Mouse (Mus musculus) kidney, adult 8-10 months (tissue): ENCODE results near the gene Cul9.

Source experiments
- DNase-seq, 2 experiments: peaks; one replicate each; pipeline ENCODE4 v3.0.0; 2022

Gene Cul9

GRCm38 (mm10) chr17:46552841-46553423 lies 6.7 kb upstream of the Cul9 start:
- peak; percentile 92 to 96 for DNase-seq

DNA sequence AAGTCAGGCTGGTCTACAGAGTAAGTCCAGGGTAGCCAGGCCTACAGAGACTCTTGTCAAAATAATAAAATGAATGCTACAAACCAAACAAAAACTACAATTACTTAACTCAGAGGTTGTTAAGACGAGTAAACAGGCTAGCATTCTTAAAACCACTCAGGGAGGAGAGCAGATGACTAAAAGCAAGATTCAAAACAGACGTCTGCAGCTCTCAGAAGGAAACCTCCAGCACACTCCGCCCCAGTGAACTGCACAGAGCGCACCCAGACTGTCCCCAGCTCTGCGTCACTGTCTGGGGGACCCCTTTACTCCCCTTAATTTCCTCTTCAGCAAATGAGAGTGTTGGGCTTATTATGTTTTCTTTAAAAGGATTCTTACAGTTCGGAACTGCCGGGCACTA lies 6.0 kb upstream of the Cul9 start:
- no peak for DNase-seq

- no peak for DNase-seq
Measured at GRCm38 (mm10) chr17:46551369-46551768, 5.2 kb upstream of the Cul9 start.

- no peak for DNase-seq
Measured at GRCm38 (mm10) chr17:46550904-46551303, 4.7 kb upstream of the Cul9 start.

- no peak for DNase-seq
Measured at GRCm38 (mm10) chr17:46549642-46550041, 3.5 kb upstream of the Cul9 start.

DNA sequence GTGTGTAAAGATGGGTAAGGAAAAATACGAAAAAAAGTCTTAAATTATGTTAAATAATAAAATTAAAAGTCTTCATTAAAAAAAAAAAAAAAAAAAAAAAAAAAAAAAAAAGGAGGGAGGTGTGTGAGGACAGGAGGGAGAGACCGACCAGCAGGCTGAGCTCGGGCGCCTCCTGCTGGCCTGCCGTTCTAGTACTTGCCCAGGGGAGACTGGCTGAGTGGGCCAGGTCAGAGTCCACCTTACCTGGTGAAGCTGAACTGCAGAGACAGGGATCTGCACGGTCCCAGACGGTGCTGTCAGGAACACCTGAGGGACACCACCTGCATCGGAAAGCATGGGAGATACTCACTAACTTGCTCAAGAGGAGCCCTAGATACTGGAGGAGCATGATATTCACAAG lies 3.0 kb upstream of the Cul9 start:
- DNase-seq = peak; percentile 81 to 87

- peak; percentile 51 for DNase-seq
Measured at GRCm38 (mm10) chr17:46548741-46549140, 2.6 kb upstream of the Cul9 start.

DNA sequence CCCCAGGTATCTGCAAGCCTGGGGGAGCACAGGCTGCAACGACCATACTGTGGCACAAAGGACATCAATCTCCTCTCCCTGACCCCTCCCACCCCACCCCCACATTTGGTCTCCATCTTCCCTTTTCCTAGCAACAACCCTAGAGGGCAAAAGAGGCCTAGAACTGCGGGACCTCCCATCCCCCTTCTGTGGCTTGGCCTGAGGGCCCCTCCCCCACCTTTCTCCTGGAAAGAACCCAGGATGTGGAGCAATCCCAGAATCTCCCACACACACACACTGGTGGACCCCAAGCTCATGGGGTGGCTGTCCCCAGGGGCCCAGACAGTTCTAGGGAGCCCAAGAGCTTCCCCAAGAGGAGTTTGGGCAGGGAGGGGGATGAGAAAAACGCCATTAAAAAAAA lies 1.7 kb upstream of the Cul9 start:
- no peak for DNase-seq

- DNase-seq = no peak
Measured at GRCm38 (mm10) chr17:46546995-46547394, 807 bp upstream of the Cul9 start.

- DNase-seq = no peak
Measured at GRCm38 (mm10) chr17:46546591-46546990, 403 bp upstream of the Cul9 start.

DNA sequence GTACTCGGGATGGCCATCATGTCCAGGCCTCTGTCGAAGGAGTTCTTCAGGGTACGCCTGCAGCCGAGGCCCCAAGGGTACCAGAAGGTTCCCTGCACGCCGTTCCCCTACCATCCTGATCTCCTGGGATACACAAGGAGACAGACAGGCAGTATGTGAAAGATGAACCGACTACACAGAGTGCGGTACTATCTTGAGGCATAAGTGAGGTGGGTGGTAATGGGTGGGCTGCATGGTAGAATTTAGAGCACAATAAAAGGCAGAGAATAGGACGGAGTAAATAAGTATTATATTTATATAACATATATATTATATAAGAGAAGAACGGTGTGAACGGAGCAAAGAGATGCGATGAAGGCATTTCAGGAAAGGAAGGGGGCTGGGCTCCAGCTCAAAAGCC lies 2.5 kb downstream of the Cul9 start:
- DNase-seq = no peak

- peak; percentile 48 to 74 for DNase-seq
Measured at GRCm38 (mm10) chr17:46525579-46526307, 20.4 kb downstream of the Cul9 start.

DNA sequence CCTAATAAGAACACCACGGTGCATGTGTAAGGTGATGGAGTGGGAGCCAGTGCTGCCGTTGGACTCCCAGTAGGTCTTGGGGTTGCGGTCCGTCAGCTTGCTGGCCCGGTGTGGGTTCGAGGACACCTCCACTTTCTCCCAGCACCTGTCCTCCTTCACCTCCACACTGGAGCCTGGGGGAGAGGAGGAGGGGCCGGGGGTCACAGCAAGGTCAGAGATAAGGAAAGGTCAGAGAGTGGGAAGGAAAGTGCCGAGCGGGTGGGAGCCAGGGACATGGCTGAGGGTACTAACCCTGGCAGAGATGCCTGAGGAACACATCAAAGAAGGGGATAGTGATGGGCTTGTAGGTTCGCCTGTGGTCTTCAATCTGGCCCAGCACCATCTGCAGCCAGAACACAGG lies 21.1 kb downstream of the Cul9 start:
- no peak for DNase-seq

DNA sequence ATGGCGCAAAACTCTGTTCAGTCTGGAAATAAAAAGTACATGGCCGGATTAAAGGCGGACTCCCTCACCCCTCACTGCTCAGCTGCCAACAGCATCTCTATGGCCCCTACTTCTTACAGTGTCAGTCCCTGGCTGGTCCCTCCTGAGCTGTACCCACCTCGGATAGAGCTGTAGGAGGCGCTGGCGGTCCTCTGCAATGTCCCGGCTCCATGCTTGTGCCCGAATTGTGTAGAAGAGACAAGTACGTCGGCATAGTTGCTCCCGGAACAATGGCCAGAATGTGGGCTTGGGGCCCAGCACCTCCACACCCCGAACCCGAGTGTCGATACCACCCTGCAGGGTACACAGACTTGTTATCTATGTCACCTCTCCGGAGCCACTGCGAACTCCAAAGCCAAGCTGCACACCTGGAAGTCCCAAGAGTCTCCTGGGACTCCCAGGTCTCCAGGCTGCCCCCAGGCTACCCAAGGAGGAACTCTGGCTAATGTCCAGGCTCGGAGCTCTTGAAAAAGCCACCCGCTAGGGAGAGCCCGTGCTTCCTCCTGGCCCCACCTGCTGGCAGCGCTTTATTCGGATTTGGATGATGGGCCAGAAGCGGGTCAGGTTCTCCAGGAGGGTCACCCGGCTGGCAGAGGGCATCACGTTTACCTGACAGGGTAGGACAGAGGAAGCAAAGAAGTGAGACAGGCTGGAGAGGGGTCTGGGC lies 24.1 kb downstream of the Cul9 start:
- no peak for DNase-seq

- no peak for DNase-seq
Measured at GRCm38 (mm10) chr17:46521174-46521573, 25.0 kb downstream of the Cul9 start.

DNA sequence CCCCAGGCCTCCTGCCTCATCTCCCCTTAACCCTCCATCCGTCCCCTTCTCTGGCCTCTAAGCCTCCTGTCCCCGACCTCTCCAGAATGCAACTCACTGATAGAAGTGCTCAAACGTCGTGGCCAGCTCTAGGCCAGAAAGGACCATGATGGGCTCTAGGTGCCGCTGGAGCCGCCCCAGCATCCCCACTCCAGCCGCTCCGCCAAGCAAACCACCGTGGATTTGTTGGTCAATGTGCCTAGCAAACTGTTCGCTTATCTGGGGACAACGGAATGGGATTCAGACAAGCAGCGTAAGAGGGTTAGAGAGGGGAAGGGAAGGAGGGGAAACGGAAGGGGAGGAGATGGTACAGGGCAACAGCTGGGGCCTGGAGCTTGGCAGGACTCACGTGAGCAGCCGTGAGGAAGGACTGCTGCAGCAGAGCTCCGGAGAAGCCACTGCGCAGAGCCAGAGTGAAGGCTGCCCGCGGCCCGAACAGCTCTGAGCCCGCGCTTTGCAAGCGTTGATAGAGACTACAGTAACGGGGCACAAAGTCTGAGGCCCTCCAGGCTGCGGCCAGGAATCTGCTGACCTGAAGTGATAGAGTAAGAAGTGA lies 25.7 kb downstream of the Cul9 start:
- DNase-seq = no peak

- no peak for DNase-seq
Measured at GRCm38 (mm10) chr17:46519971-46520370, 26.2 kb downstream of the Cul9 start.

- peak in 1 of 2 experiments; percentile 38 for DNase-seq
Measured at GRCm38 (mm10) chr17:46513329-46513728, 32.9 kb downstream of the Cul9 start.

GRCm38 (mm10) chr17:46511059-46511710 lies 35.0 kb downstream of the Cul9 start:
- peak in 1 of 2 experiments; percentile 21 for DNase-seq

DNA sequence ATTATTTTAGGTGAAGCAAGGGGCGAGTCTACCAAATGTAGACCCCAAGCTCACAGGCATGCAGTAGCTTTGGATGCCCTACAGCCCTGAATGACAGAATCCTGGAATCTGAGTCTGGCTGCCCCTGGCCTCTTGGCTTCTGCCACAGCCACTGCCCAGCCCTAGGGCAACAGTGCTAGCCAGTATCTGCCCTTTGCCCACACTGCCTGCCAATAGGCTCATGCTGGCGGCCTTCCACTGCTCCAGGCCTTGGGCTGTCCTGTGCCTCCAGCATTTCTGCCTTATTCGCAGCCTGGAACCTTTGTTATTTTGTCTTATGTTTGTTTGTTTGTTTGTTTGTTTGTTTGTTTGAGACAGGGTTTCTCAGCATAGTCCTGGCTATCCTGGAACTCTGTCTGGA lies 40.6 kb downstream of the Cul9 start:
- peak; percentile 86 for DNase-seq

- peak; percentile 91 to 92 for DNase-seq
Measured at GRCm38 (mm10) chr17:46503847-46504638, 42.1 kb downstream of the Cul9 start.

DNA sequence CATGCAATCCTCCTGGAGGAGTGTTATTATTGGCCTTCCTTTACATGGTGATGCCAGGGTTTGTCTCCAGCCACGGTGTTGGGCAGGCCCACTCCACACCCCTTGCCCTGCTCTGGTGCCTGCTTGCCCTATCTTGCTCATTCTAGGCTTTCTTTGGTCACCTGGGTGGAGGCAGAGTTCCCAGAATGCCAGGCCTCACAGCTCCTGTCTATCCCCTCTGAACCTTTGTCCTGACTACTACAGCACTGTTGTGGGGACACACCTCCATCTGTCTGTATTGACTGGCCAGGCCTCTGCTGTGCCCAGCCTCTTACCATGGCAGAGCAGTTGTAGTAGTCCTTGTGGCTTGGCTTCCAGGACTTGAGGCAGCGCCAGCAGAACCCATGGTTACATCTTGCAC lies 43.4 kb downstream of the Cul9 start:
- peak in 1 of 2 experiments; percentile 22 for DNase-seq
